Mouse (Mus musculus) Muller cell, postnatal 12 days (primary cell): ENCODE measurements around the gene Traf5.
A peak's percentile ranks its signal among the peaks of the same experiment; 100 is the strongest.

Experiments used
- DNase-seq: peaks from one replicate; pipeline ENCODE4 v3.0.0-alpha.2; 2015; ENCODE audit errors: inconsistent ontology term

Traf5 gene

GRCm38 (mm10) chr1:192063209-192063946, 29.0 kb downstream of the Traf5 start:
- DNase-seq, result no peak

GRCm38 (mm10) chr1:192062682-192063081, 29.7 kb downstream of the Traf5 start:
- no peak for DNase-seq

GRCm38 (mm10) chr1:192061666-192062306, 30.6 kb downstream of the Traf5 start:
- DNase-seq, result peak; percentile 92

GRCm38 (mm10) chr1:192058911-192059310, 33.4 kb downstream of the Traf5 start:
- DNase-seq, result no peak

- DNase-seq, result no peak
These were observed 38.6 kb downstream of the Traf5 start for GRCm38 (mm10) chr1:192053726-192054125.

- DNase-seq, result no peak
These were observed 39.4 kb downstream of the Traf5 start for GRCm38 (mm10) chr1:192052986-192053385.

GRCm38 (mm10) chr1:192052461-192052860, 39.9 kb downstream of the Traf5 start:
- no peak for DNase-seq

GRCm38 (mm10) chr1:191999022-191999421, 93.3 kb downstream of the Traf5 start:
- no peak for DNase-seq

GRCm38 (mm10) chr1:191996621-191997185, 95.7 kb downstream of the Traf5 start:
- no peak for DNase-seq

GRCm38 (mm10) chr1:191995916-191996315, 96.4 kb downstream of the Traf5 start:
- DNase-seq, result no peak

- DNase-seq, result no peak
These were observed 96.9 kb downstream of the Traf5 start for GRCm38 (mm10) chr1:191995488-191995887.

GRCm38 (mm10) chr1:191994476-191994875, 97.9 kb downstream of the Traf5 start:
- DNase-seq, result no peak

- DNase-seq, result no peak
These were observed 100.1 kb downstream of the Traf5 start for GRCm38 (mm10) chr1:191992040-191992780.

- peak; percentile 96 for DNase-seq
These were observed 102.4 kb downstream of the Traf5 start for GRCm38 (mm10) chr1:191989994-191990393.

- DNase-seq, result no peak
These were observed 103.3 kb downstream of the Traf5 start for GRCm38 (mm10) chr1:191989060-191989459.

GRCm38 (mm10) chr1:191988646-191989045, 103.7 kb downstream of the Traf5 start:
- no peak for DNase-seq

GRCm38 (mm10) chr1:191987481-191987769, 104.9 kb downstream of the Traf5 start:
- DNase-seq, result no peak

GRCm38 (mm10) chr1:191986674-191987480, 105.5 kb downstream of the Traf5 start:
- DNase-seq, result no peak

GRCm38 (mm10) chr1:191981426-191982102, 110.8 kb downstream of the Traf5 start:
- peak; percentile 56 for DNase-seq

- DNase-seq, result no peak
These were observed 115.2 kb downstream of the Traf5 start, which contains the start of gene Rd3 for GRCm38 (mm10) chr1:191977187-191977586. Gene Rd3 (plus strand): TSS chr1:191977370.
